Mouse (Mus musculus) urinary bladder, adult 2 months (tissue): ENCODE results near the gene Aspg. TPM values are rescaled to one million over a fixed set of nuclear protein-coding genes. Genes with fewer than 3 reads are reported as not detected.

ENCODE experiments used
- DNase-seq: peaks from one replicate; pipeline ENCODE4 v3.0.0; 2022; ENCODE audit warnings: low spot score
- polyA plus RNA-seq: library from polyadenylated mRNA; depleted of rRNA; stranded (reverse); fragments of >200 nt; gene quantifications from 2 replicates; pipeline ENCODE4 v1.2.3, GENCODE M21; 2012; rRNA removed

Aspg gene
- polyA plus RNA-seq: 0.74 and 1.2 TPM in 2 replicates

DNA sequence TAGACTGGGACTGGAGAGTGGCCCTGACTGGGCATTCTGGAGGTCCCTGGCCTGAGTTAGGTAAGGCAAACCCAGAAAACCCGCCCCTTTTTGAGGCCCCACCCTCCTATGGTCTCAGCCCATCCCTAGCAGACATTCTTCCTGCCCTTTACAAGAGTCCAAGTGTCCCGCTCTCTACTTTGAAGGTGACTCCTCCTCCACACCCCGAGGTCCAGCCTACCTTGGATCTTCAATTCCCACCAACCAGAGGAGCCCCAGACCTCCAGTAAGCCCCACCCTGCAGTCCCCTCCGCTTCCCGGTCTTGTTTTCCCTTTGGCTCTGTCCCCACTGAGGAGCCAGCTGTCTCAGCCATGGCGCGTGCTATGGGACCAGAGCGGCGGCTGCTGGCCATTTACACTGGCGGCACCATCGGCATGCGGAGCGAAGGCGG, at the start of gene Aspg:
Gene Aspg (plus strand): TSS at position 139 of the 431 bp plus-strand sequence.
- peak; percentile 20 for DNase-seq

DNA sequence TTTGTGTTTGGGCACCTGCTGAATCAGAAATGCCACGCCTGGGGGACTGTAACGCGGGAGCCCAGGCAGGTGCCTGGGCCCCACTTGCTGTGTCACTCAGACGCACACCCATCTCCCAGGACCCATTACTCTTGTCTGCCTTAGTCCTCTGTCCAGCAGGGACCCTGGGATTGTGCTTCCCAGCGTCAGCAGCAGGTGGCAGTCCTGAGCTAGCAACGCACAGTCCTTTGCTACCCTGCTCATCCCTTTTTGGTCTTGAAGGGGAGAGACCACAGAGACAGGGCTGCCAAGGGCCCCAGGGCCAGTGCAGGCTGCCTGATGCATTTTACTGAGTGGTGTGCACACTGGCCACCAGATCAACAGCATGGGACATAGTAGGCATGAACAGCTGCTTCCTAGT, 28.8 kb upstream of the Aspg start:
- DNase-seq: peak; percentile 57

DNA sequence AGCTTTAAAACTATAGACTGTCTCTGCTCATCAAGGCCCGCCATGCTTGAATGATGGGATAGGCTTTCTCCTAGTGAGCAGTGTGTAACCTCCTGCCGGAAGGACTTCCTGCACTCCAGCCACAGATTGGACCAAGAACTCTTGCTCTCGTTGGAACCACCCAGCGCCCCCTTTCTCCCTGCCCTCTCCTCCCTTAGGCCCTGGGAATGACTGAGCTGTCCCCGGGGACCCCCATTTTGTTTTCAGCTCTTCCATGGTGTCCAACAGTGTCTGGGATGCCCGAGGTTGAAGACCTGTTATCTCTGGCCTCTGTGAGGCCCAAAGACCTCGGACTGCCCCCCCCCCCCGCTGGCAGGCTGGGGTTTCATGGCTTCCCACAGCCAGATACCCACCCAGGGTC, 26.6 kb upstream of the Aspg start:
- no peak for DNase-seq

DNA sequence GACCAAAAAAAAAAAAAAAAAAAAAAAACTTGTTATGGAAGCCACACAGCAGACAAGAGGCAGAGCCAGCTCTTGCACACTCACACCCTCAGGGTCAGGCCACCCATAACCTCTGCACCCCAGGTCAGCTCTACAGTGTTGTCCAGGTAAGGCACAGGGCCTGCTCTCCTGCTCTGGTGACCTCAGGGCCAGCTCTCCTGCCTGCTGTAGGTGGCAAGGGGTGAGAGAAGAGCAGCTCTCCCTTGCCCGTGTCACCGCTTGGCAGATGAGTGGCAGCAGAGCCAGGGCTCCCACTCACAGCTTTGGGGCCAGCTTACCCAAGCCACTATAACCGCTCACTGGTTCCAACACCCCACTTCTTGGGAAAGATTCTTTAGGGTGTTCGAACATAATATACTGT, 25.6 kb upstream of the Aspg start:
- DNase-seq: no peak

DNA sequence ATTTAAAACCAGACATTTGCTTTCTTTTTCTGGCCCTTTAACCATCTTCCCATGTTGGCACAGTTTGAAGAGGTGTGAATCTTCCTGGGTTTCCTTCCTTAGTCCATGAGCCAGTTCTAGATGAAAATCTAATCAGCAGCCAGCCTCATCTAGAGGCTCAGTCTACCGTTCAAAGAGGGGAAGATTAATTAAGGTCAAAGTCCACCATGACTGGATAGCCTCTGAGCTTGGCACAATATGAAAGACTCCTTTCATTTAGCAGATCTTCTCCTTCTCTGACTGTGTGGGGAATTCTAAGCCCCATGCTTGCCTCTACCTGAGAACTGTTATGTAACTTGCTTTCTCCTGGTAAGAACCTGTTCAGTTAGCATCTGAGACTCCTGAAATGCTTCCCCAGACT, 24.2 kb upstream of the Aspg start:
- DNase-seq: no peak

DNA sequence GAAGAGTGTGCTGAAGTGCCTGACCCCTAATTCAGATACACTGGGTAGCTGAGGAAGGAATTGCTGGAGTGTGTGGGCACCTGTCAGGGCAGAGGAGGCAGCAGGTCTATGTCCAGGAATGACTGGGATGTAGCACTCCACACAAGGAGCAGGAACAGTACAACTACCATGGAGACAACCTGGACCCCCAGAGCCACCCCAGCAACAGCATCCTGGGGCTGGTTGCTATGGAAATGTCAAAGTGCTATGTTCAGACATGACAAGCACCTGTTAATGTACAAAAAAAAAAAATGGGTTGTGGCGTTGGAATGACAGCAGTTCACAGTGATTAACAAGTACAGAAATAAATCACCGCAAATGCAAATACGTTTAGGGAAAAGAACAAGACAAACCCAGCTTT, 20.2 kb upstream of the Aspg start:
- no peak for DNase-seq

DNA sequence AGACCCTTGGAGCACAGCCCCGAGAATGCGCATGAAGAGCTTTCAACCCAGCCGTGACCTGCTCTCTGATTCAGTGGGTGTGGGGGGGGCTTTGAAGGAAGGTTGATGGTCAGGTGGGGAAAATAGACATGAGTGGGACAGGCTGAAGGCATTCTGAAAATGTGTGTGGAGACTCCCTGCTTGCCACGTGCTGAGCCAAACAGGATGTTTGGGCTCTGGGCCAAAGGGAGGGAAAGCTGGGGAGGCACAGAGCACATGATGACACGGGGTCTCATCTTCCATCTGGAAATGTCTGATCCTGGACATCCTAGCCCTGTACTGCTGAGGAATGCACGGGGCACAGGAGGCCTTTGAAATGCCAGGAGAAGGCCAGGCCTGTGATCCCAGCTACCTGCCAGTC, 19.8 kb upstream of the Aspg start:
- DNase-seq: no peak

DNA sequence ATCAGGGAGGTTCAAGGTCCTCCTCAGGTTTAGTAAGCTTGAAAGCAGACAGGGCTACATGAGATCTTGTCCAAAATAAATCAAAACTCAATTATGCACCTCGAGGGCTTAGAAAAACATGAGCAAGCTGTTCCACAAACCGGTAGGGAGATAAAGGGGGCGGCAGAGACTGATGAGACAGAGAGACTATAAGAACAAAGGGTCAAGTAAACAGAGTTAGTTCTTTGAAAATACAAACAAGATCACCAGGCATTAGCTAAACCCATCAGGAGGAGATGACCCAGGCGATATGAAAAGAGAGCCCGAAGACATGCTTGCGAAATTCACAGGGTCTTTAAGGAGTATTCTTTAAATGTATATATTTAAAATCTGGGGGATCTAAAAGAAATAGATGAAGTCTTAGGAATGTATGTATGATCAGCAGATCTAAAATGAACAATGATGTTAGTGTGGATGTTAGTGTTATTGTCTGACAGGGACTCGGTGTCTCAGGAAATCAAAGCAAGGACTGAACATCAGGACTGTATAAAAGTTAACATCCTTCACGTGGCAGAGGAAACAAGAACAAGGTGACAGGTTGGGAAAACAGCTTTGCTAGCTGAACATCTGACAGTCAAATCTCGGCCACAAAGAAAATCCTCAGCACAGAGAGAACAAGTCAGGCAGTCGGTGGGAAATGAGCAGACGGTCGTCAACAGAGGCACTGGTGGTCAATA, 17.7 kb upstream of the Aspg start:
- DNase-seq: no peak

DNA sequence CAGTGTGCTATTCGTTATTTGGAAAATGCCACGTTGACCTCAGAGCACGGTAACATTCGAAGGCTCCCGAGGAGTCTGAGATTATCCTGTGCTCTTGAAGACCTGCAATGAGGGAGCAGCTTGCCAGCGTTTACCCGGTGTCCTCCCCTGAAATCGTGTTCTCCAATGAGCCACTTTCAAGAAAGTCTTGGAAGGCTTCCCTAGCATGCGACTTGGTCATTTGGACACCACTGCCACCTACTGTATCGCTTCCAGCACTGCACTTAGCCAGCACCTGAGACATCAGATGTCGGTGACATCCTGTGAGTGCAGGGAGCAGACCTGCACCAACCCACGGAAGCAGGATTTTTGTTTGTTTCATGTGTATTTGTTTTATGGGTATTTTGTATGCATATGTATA, 15.4 kb upstream of the Aspg start:
- no peak for DNase-seq

DNA sequence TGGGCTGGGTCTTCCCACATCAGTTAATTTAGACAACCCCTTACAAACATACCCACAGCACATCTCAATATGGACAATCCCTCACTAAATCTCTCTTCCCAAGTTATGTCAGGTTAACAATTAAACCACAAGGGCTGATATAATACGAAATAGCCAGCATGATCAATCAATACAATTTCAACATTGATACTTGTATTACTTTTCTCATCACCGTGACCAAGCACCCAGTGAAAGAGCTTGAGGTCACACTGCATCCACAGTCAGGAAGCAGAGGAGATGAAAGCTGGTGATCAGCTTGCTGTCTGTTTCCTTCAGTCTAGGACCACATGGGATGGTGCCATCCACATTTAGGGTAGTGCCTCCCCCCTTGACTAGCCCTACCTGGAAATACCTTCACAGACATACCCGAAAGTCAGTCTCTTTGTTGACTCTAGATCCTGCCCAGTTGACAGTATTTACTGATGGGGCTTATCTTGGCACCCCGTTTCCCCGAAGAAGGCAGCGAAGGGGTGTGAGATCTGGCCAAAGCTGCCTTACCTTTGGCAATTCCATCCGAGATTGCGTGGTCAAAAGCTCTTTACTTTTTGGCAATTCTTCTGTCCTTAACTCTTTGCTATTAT, 12.1 kb upstream of the Aspg start:
- DNase-seq: no peak

DNA sequence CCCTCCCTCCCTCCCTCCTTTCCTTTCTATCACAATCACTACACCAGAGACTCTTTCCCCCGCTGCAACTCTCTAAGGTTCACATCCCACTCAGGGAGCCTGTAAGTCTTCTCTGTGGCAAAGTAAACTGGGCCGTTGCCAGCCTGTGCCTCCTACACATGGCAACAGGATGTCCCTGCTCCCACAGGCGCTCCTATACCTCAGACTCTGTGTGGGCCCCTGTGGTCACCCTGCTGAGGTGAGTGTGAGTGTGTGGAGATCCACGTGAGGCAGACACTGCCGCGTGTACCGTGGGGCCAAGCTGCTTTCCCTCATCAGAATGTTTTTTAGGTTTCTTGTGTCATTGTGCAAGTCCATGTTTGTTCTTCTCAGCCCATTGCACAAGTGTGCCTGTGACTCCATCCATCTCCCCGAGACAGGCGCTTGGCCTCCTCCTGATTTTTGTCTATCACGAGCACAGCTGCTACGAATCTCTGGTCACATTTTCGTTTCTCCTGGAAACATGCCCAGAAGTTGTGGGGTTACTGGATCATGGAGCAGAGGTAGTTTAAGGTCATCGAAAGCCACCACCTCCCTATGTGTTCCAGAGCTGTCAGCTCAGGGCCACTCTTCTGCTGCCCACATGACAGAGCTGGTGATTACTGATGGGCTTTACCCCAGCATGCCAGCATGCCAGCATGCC, 10.3 kb upstream of the Aspg start:
- no peak for DNase-seq

DNA sequence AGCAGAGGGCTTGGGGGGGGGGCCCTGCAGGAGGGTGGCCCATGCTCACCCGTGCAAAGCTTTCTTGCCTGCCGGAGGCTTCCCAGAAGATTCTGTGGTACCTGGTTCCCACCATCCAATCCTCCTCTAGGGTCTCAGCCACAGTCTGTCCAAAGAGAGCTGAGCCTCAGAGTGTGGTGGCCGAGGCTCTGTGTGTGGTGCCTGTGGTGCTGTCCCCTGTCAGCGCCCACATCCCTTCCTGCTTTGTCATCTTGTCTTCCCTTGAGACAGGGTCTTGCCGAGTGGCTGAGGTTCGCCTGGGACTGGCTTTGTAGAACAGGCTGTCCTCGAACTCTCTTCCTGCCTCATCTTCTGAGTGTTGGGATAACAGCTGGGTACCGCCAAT, 9.8 kb upstream of the Aspg start:
- DNase-seq: no peak

DNA sequence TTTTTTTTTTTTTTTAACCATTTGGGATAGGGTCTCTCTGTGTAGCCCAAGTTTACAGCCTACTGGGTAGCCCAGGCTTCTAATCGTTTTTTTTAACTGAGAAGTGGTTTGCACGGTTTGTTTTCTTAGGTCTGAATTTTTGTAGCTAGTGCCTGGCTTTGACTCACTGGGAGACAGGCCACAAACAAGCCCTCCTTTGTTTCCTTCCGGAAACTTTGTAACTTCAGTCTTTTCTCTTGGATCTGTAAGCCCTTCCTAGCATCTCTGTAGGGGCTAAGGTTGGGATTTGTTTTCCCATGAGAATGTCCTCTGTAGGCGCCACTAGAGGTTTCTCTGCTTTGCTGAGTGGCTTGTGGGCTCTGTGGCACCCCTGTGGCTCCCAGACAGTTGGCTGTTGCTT, 6.4 kb upstream of the Aspg start:
- no peak for DNase-seq

DNA sequence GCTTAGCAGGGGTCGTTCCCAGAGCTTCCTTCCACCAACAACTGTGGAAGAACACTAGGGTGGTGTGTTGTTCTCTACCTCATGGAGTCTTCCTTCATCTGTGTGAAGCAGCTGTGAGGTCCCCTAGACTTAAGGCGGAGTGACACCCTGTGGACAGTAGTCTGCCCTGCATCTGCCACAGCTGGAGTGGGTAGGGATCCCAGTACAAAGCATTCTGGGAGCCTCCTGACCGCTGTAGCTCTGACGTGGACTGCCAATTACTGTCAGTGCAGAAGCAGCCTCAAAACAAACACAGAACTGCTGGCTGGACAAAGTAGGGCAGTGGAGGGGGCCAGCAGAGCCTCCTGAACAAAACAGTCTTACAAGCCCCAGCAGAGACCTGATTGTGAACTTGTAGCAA, 5.4 kb upstream of the Aspg start:
- DNase-seq: no peak

DNA sequence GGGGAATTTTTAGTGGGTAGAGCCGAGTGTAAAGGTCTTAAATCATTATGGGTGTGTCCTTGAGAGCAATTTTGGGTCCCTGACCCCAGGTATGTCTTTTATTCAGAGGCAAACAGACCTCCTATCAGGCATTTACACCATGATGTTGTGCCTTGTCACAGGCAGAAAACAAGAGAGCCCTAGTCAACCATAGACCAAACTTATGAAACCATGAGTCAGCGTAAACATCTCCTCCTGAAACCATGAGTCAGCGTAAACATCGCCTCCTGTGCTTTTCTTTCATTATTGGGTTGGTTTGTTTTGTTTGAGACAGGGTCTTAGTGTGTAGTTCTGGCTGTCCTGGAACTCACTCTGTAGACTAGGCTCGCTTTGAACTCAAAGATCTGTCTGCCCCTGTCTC, 3.3 kb upstream of the Aspg start:
- DNase-seq: no peak

DNA sequence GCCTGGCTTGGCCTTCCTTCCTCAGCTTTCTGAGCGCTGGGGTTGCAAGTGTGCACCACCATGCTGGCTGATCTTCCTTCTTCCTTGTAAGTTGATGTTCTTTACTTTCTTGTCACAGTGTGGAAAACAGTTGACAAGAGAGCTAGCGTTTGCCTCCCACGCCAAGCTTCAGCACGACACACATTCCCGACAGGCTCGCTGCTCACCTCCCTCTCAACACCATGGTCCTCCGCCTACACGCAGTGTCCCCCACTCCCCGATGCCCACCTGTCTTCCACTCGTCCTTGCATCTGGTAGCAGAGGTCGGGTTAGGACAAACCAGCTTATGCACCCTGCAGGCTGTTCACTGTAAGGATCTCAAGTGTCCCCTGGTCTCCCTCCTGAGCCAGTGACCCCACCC, 1.6 kb upstream of the Aspg start:
- no peak for DNase-seq

DNA sequence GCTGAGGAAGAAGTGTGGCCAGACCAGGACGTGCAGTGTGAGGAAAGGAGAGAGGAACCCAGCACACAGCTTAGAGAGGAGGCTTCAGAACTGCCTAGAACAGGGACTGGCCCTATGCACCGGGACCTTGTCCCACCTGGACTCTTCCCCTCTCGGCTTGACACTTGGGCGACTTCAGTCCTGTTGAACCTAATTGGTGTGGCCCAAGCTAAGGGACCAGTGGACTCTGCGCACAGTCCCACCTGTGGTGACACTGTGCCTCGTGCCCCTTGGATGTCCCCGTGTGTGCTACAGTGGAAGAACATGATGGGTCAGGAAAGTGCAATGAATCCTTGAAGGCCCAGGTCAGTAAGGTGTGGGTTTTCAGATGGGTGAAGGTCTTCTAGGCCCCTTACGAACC, 1.2 kb downstream of the Aspg start:
- DNase-seq: no peak

DNA sequence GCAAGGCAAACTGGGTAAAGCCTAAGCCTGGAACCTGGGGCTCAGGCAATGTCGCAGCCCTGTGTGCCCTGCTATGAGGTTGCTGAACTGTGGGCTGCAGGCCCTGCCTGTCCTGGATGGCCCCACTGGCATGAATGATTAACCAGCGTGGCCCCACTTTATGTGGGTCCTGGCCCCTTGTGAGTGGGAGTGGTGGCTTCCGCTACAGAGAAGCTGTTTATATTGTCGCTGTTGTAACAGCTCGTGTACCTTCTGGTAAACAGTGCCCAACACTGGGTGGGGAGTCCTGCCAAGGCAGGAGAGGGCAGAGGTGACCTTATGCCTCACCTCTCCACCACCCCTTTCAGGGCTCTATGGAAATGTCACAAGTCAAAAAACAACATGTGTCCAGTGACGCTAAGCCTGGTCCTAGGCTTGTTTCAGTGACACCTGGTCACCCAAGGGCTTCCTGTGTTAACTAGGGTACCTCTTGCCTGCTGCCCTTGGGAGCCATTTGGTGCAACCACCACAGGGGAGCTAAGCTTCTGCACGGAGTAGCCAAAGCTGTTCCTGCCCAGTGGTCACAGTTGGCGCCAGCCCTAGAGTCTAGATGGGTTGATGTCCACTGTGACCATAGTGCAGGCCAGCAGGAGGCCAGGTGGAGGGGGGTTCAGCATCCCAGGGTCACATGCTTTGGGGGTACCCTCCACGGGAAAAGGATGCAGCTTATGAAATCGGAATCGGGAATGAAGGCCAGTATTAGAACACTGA, 2.4 kb downstream of the Aspg start:
- DNase-seq: no peak

DNA sequence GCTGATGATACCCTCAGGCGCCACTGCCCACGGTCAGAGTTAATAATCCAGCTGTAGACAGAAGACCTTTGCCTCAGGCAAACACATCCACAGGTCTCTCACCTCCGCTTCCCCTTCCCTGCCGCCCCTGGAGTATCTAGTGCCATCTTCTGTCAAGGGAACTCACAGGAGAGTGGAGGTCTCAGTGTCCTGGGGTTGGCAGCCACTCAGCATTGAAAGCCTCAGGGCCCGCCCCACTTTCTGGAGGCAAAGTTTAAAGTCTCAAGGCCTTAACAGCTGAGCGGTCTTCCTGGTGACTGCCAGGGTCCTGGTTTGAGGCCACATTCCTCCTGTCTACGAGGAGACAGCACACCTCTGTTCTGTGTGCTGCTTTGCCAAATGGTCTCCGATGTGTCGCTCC, 3.2 kb downstream of the Aspg start:
- no peak for DNase-seq

DNA sequence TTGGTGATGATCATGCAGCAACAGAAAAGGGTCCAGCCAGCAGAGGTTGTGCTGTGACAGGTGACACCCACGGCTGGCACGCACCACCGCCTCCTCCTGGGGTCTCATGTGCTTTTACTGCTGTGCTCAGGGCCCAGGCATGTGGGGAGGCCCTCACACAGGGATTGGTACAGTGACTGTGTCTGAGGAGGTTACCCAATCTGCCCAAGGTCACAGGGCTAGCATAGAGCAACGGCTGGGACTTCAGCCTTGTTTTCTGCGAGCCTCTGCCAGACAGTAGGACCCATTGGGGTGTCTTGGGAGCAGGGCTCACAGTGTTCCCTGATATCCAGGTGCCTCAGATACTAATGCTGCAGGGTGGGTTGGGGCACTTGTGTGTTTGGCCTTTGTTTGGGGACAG, 4.8 kb downstream of the Aspg start:
- DNase-seq: no peak

DNA sequence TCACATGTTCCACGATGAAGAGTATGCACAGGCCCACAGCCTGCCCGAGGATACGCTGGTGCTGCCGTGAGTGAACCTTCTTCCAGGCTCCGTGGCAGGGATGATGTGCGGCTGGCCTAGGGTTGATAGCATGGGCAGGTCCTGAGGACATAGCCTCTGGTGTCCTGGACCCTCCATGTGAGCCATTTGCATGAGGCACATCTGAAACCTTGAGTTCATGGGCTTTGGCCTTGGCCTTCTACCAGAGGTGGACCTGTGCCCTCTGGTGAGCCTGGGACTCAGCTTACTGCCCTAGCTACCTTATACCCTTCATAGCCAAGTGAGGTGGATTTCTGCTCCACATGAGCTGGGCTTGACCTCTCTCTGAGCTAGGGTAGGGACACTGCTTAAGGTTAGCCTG, 5.8 kb downstream of the Aspg start:
- no peak for DNase-seq

DNA sequence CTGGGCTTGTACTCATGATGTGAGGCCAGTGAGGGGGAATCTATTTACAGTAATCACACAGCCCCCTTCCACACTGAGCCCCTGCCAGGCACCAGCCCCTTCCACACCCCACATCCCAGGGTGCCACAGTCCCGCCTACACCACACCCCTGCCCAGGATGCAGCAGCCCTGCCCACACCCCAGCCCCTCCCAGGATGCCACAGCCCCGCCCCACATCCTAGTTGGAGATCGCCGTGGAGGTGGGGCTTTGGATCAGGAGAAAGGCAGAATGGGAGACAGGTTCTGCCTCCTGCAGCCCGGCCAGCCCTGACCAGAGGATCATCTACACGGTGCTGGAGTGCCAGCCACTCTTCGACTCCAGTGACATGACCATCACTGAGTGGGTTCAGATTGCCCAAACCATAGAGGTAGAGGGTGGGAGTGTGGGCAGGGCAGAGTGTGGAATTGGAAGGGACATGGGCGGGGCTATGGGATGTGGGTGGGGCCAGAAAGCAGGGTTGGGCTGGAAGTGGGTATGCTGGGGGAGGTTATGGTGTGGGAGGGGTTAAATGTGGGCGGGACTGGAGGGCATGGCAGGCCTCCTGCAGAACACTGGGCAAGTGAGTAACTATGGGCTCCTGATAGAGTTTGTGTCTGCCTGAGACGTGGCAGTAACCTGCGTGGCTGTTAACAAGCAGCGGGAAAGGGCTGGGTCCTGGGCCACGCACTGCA, 6.4 kb downstream of the Aspg start:
- no peak for DNase-seq
